Mouse (Mus musculus) stomach, embryonic 16.5 days (tissue): Measurements from ENCODE around the gene Atp8b3. TPM values are rescaled to one million over a fixed set of nuclear protein-coding genes. Genes with fewer than 3 reads are reported as not detected.

Experiments
- ATAC-seq: fragments of 200-750 bp; cut with Nextera tagmentation; 2 replicates; pipeline ENCODE4 v1.8.0; 2017; ENCODE audit warnings: moderate number of reproducible peaks, moderate TSS enrichment; ENCODE audit not compliant: insufficient read depth, low FRiP score
- H3K27ac ChIP-seq: fragments of 300-500 bp; sonication (generic); 2 replicates; pipeline ENCODE4 v1.5.1; 2014; ENCODE audit warnings: low read length
- H3K27me3 ChIP-seq: fragments of 300-500 bp; sonication (generic); 2 replicates; pipeline ENCODE4 v1.6.1; 2014; ENCODE audit warnings: low read length, control low read depth, mixed read lengths; ENCODE audit not compliant: control insufficient read depth, insufficient read depth
- H3K36me3 ChIP-seq: fragments of 300-500 bp; sonication (generic); 2 replicates; pipeline ENCODE4 v1.6.1; 2014; ENCODE audit warnings: low read length; ENCODE audit not compliant: control insufficient read depth, insufficient read depth
- H3K4me1 ChIP-seq: fragments of 300-500 bp; sonication (generic); 2 replicates; pipeline ENCODE4 v1.6.1; 2014; ENCODE audit warnings: low read length, control low read depth, mixed read lengths; ENCODE audit not compliant: control insufficient read depth, insufficient read depth
- H3K4me2 ChIP-seq: fragments of 300-500 bp; sonication (generic); 2 replicates; pipeline ENCODE4 v1.6.1; 2014; ENCODE audit warnings: low read depth, low read length, mixed read lengths
- H3K4me3 ChIP-seq: fragments of 300-500 bp; sonication (generic); replicated peaks from 2 replicates; pipeline ENCODE4 v1.5.1; 2014; ENCODE audit warnings: mild to moderate bottlenecking, low read length
- H3K9ac ChIP-seq: fragments of 300-500 bp; sonication (generic); 2 replicates; pipeline ENCODE4 v1.6.1; 2014; ENCODE audit warnings: low read length
- H3K9me3 ChIP-seq: fragments of 300-500 bp; sonication (generic); replicated peaks from 2 replicates; pipeline ENCODE4 v1.6.1; 2016; ENCODE audit warnings: low read length, control low read depth; ENCODE audit not compliant: control insufficient read depth
- WGBS: fragments of 180-500 bp; shearing (Covaris S2); extraction: QIAGEN DNeasy Blood & Tissue Kit; methylation state at CpG from one replicate; pipeline ENCODE4 v1.1.7; 2014; 5-methylcytosine and 5-hydroxymethylcytosine counted together
- polyA plus RNA-seq: library from polyadenylated mRNA; unstranded; fragments of >200 nt; fragmentation: Nextera tagmentation; extraction: Ambion mirVana; gene quantifications from 2 replicates; pipeline ENCODE4 v1.2.1, GENCODE M21; 2015

Atp8b3 gene
- polyA plus RNA-seq, 1 experiment from 2014 or later = 0.21 TPM

- Histone ChIP-seq H3K27ac (no peak overlapping the region), H3K4me3 (peak overlapping the region; percentile 11; the same call in 1 of the 2 replicates), H3K27me3 (peaks cover 96% of the 10 kb centered on the region), H3K36me3 (no peaks in the 10 kb centered on the region), H3K9ac (no peak overlapping the region), H3K4me2 (peak overlapping the region; percentile 79; the same call in 1 of the 2 replicates), H3K4me1 (peaks cover 17% of the 10 kb centered on the region), H3K9me3 (no peaks in the 10 kb centered on the region)
- ATAC-seq = no peak
- 0% methylated on average over 20 of the region's 20 CpGs for WGBS
Observed at GRCm38 (mm10) chr10:80496421-80496820, 42.5 kb downstream of the Atp8b3 start.

GRCm38 (mm10) chr10:80495901-80496300, 43.0 kb downstream of the Atp8b3 start:
- H3K4me2 ChIP-seq = peak overlapping the region; percentile 79
- H3K9me3 ChIP-seq = no peaks in the 10 kb centered on the region
- H3K27ac ChIP-seq = no peak overlapping the region
- under 1% methylated on average over 35 of the region's 35 CpGs for whole genome bisulfite sequencing
- H3K9ac ChIP-seq = no peak overlapping the region
- ATAC-seq = no peak
- peak overlapping the region; percentile 46 for H3K4me3 ChIP-seq
- H3K27me3 ChIP-seq = peaks cover 99% of the 10 kb centered on the region
- H3K36me3 ChIP-seq = no peaks in the 10 kb centered on the region
- peaks cover 19% of the 10 kb centered on the region for H3K4me1 ChIP-seq

DNA sequence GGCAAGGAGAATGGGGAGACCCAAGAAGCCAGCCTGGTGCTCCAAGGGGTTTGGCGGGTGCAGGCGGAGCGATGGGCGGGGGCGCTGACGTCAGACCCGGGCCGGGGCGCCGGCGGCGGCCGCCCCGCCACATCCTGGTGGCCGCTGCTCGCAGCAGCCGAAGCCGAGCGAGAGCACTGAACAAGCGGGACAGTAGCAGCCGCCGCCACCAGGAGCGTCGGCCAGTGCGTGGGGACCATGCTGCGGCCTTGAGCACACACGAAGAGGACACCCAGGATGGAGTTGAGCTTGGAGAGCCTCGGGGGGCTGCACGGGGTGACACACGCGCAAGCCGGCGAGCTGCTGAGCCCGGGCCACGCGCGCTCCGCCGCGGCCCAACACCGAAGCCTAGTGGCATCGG, 44.2 kb downstream of the Atp8b3 start, which contains the start of gene Onecut3:
Gene Onecut3 (plus strand): TSS at position 104 of the 400 bp plus-strand sequence.
- ATAC-seq = peak; percentile 57; the same call in 1 of the 2 replicates
- H3K4me2 ChIP-seq = peak within 1 kb of the TSS; percentile 79
- under 1% methylated on average over 42 of the region's 42 CpGs for WGBS
- H3K36me3 ChIP-seq = no peaks in the 10 kb centered on the region
- H3K27me3 ChIP-seq = peaks cover 99% of the 10 kb centered on the region
- peak within 1 kb of the TSS; percentile 46 for H3K4me3 ChIP-seq
- no peaks in the 10 kb centered on the region for H3K9me3 ChIP-seq
- H3K27ac ChIP-seq = no peak within 1 kb of the TSS
- H3K4me1 ChIP-seq = peaks cover 24% of the 10 kb centered on the region
- H3K9ac ChIP-seq = peak within 1 kb of the TSS; percentile 65

DNA sequence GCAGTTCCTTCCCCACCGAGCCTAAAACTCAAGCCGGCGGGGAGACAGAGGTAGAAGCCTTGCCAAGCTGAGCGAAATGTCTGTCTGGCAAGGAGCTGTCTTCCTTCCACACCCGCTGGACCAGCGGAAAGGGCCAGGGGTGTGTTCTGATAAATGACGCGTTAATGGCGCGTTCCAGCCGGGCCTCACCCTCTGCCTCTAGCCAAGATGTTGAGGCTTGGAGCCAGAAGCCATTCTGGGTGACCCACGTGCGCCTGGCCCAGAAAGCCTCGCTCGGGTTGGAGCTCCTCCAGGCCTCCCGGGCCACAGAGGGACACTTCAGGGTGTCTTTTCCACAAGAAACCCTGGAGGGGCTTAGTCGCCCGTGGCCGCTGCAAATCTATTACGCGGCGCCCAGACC, 48.9 kb downstream of the Atp8b3 start:
- Histone ChIP-seq H3K9ac (0 out of 2 replicates have a peak overlapping the region, but pooled peaks have one; percentile 23), H3K4me1 (peaks cover 15% of the 10 kb centered on the region), H3K27ac (no peak overlapping the region), H3K4me3 (0 out of 2 replicates have a peak overlapping the region, but pooled peaks have one; percentile 10), H3K36me3 (no peaks in the 10 kb centered on the region), H3K4me2 (peak overlapping the region; percentile 30; the same call in 1 of the 2 replicates), H3K9me3 (no peaks in the 10 kb centered on the region), H3K27me3 (peaks cover 84% of the 10 kb centered on the region)
- WGBS = under 1% methylated on average over 22 of the region's 22 CpGs
- peak; percentile 46 for ATAC-seq

DNA sequence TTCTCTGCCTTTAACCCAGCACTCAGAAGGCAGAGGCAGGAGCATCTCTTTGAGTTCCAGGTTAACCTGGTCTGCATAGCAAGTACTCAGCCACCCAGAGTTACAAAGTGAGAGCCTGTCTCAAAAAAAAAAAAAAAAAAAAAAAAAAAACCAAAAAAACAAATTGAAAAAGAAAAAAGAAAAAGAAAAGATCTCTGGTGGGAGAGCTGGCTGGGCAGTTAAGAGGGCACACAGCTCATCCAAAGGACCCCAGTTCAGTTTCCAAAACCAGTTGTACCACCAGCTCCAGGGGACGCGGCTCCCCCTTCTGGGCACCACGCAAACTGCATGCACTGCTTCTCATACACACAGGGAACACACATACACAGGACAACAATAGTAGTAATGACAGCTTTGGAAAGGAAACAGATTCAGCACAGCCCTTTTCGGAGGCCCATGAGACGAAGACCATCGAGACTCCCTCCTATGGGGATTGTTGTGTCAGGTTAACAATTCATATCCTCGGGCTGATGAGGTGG, 52.0 kb downstream of the Atp8b3 start:
- H3K4me3 ChIP-seq = no peak overlapping the region
- H3K4me1 ChIP-seq = peaks cover 7% of the 10 kb centered on the region; the same call in 1 of the 2 replicates
- no peak overlapping the region for H3K4me2 ChIP-seq
- WGBS = 70% methylated on average over 7 of the region's 7 CpGs
- peaks cover 55% of the 10 kb centered on the region for H3K27me3 ChIP-seq
- no peaks in the 10 kb centered on the region for H3K36me3 ChIP-seq
- H3K9me3 ChIP-seq = no peaks in the 10 kb centered on the region
- no peak overlapping the region for H3K9ac ChIP-seq
- H3K27ac ChIP-seq = no peak overlapping the region
- ATAC-seq = no peak

- Histone ChIP-seq H3K27me3 (peaks cover 10% of the 10 kb centered on the region), H3K4me1 (no peaks in the 10 kb centered on the region; the same call in 1 of the 2 replicates), H3K9ac (no peak overlapping the region), H3K36me3 (no peaks in the 10 kb centered on the region), H3K4me3 (no peak overlapping the region), H3K27ac (no peak overlapping the region), H3K9me3 (no peaks in the 10 kb centered on the region), H3K4me2 (no peak overlapping the region)
- no peak for ATAC-seq
- WGBS = 19% methylated on average over 5 of the region's 5 CpGs
Observed at GRCm38 (mm10) chr10:80481002-80481401, 57.9 kb downstream of the Atp8b3 start.

- H3K36me3 ChIP-seq = no peaks in the 10 kb centered on the region
- no peak overlapping the region for H3K27ac ChIP-seq
- H3K27me3 ChIP-seq = no peaks in the 10 kb centered on the region; the same call in none of the 2 replicates
- ATAC-seq = no peak
- 72% methylated on average over 5 of the region's 5 CpGs for WGBS
- no peak overlapping the region for H3K4me3 ChIP-seq
- H3K9ac ChIP-seq = no peak overlapping the region
- no peaks in the 10 kb centered on the region for H3K9me3 ChIP-seq
- H3K4me2 ChIP-seq = no peak overlapping the region
- H3K4me1 ChIP-seq = no peaks in the 10 kb centered on the region; the same call in 1 of the 2 replicates
Observed at GRCm38 (mm10) chr10:80478531-80478930, 60.4 kb downstream of the Atp8b3 start.

GRCm38 (mm10) chr10:80475290-80475959, 63.5 kb downstream of the Atp8b3 start:
- no peaks in the 10 kb centered on the region for H3K36me3 ChIP-seq
- ATAC-seq = peak; percentile 92
- peak overlapping the region; percentile 73 for H3K9ac ChIP-seq
- under 1% methylated on average over 58 of the region's 58 CpGs for WGBS
- no peaks in the 10 kb centered on the region for H3K4me1 ChIP-seq
- no peaks in the 10 kb centered on the region for H3K9me3 ChIP-seq
- peak overlapping the region; percentile 61 for H3K4me2 ChIP-seq
- H3K27ac ChIP-seq = no peak overlapping the region
- peaks cover 10% of the 10 kb centered on the region for H3K27me3 ChIP-seq
- peak overlapping the region; percentile 53 for H3K4me3 ChIP-seq
